Mouse (Mus musculus) liver (tissue): ENCODE data around the gene Rnf215.
"Not testable (repeated sequence)": the region's sequence is repeated elsewhere in the genome, so short reads cannot be mapped to it uniquely, and the experiment has no call there.

Source experiments
- DNase-seq: peaks from one replicate; pipeline ENCODE4 v3.0.0-alpha.2; 2020; ENCODE audit warnings: mixed read lengths

The Rnf215 gene

GRCm38 (mm10) chr11:4134986-4135935 lies at the start of gene Rnf215:
Gene Rnf215, plus strand, starts transcription at chr11:4135202.
- peak; percentile 96 for DNase-seq

- no peak for DNase-seq
These were observed 48.8 kb upstream of the Rnf215 start for GRCm38 (mm10) chr11:4086246-4086645.

GRCm38 (mm10) chr11:4087267-4087666 lies 47.7 kb upstream of the Rnf215 start:
- no peak for DNase-seq

DNA sequence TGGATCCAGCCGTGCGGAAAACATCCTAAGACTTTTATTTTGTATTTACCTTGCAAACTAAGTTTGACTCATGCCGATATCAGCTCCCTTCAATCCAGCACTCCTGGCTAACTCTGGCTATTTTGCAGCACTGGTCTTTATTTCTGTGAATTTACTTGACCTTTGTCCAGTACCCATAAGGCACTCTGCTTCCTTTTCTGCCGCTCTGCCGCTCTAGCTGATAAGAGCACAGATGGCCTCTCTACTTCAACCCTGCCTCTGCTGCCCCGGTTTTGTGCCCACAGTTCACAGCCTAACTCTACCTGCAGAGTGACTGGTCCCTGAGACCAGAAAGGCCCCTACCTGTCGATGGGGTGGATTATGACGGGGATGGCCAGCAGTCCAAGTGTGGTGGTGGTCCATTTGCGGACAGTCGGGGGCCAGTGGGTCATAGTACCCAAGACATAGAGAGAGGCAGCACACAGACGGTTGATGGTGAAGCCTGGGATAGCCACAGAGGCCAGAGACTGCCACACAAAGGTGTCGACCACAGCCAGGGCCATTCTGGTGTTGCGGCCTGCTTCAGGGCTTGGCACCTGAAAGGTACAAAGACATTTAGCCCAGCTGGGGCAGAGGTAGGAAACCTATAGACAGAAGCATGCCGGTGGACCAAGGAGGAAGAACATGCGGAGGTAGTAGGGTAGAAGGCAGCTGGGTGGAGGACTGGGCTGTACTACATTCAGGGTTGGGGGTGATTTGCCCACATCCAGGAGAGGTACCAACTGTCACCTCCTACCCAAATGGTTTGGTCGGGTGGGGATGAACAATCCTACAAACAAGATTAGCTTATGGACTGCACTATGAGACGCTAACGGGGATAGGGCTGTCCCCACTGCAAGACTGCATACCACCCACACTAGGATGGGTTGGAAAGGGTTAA lies 41.3 kb upstream of the Rnf215 start:
- no peak for DNase-seq

- peak; percentile 86 for DNase-seq
These were observed 40.4 kb upstream of the Rnf215 start for GRCm38 (mm10) chr11:4094378-4095170.

GRCm38 (mm10) chr11:4095171-4096053 lies 39.6 kb upstream of the Rnf215 start, which contains the start of gene Mtfp1:
Gene Mtfp1, minus strand, starts transcription at chr11:4095445.
- DNase-seq: peak; percentile 81

- peak; percentile 99 for DNase-seq
These were observed 38.7 kb upstream of the Rnf215 start for GRCm38 (mm10) chr11:4096054-4096984.

- DNase-seq: peak; percentile 30
These were observed 37.8 kb upstream of the Rnf215 start for GRCm38 (mm10) chr11:4097091-4097621.

DNA sequence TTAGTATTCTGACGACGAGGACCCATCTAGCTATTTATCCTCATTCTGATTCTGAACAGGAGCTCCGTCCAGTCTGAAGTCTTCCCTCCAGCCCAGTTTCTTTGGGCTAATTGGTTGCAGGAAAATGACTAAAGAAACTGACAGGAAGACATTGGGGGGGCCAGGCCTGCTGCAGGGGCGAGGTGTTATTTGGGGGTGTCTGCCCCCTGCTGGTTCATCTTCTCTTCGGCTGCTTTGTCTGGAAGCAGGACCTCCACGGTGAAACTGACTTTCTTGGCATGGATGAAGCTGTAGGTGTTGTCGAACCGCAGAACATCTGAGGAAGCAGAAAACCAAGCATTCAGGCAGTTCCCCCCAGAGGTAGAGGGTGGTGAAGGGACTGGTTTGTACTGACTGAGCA lies 36.9 kb upstream of the Rnf215 start:
- no peak for DNase-seq

- no peak for DNase-seq
These were observed 36.2 kb upstream of the Rnf215 start for GRCm38 (mm10) chr11:4098816-4099215.

GRCm38 (mm10) chr11:4099447-4099846 lies 35.6 kb upstream of the Rnf215 start:
- no peak for DNase-seq

DNA sequence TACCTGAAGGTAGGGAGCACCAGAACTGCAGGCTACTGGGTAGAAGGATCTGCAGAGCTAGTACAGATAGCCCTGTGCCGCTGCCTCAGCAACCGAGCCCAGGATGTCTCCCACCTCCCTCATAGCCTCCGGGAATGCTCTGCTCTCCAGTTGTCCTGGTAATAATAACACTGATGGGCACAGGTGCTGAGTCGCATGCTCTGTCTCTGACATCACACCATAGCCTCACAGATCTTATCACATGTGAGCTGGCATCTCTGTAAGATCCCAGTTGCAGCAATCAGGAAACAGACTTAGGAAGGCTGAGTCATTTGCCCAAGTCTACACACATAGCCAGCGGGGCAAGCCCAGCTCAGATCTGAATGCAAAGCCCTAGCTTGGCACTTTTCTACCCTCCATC lies 33.2 kb upstream of the Rnf215 start:
- no peak for DNase-seq

DNA sequence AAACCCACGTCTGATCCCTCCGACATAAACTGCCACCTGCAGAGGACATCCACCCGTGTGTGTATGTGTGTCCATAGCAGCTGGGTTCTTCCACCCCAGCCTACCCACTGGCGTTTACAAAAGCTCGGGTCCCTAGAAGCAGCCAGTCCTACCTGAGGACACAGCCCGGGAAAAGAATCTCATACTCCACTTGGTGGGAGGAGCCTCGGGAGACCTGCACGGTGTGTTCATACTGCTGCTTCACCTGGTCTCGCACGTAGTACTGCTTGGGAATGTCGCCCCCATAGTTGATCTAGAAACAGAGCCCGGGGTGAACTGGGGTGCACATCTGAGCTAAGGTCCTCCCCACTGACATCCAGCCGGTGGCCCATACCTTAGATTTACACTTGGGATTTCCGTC lies 31.5 kb upstream of the Rnf215 start:
- no peak for DNase-seq

- DNase-seq: no peak
These were observed 30.0 kb upstream of the Rnf215 start for GRCm38 (mm10) chr11:4104989-4105388.

- no peak for DNase-seq
These were observed 29.6 kb upstream of the Rnf215 start for GRCm38 (mm10) chr11:4105444-4105843.

DNA sequence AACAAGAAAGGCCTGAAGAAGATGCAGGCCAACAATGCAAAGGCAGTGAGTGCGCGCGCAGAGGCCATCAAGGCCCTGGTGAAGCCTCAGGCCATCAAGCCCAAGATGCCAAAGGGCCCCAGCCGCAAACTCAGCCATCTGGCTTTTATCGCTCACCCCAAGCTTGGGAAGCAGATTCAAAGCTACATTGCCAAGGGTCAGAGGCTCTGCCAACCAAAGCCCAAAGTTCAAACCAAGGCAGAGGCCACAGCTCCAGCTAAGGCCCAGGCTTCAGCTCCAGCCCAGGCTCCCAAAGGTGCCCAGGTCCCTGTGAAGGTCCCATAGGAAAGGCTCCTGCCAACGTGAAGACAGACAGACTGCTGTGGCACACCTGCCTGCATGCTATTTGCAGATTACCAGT lies 27.1 kb upstream of the Rnf215 start:
- DNase-seq: not testable (repeated sequence)

- DNase-seq: no peak
These were observed 26.3 kb upstream of the Rnf215 start for GRCm38 (mm10) chr11:4108691-4109090.

GRCm38 (mm10) chr11:4112033-4112432 lies 23.0 kb upstream of the Rnf215 start:
- DNase-seq: no peak

GRCm38 (mm10) chr11:4112861-4113260 lies 22.1 kb upstream of the Rnf215 start:
- no peak for DNase-seq

- DNase-seq: no peak
These were observed 21.5 kb upstream of the Rnf215 start for GRCm38 (mm10) chr11:4113496-4113895.
